Mouse (Mus musculus): ENCODE results near the gene Tex46. TPM values are rescaled to one million over a fixed set of nuclear protein-coding genes. Genes with fewer than 3 reads are reported as not detected.

The Tex46 gene
- not detected in 2 replicates for polyA plus RNA-seq (2016; fragmentation: Nextera tagmentation; extraction: Ambion mirVana)

DNA sequence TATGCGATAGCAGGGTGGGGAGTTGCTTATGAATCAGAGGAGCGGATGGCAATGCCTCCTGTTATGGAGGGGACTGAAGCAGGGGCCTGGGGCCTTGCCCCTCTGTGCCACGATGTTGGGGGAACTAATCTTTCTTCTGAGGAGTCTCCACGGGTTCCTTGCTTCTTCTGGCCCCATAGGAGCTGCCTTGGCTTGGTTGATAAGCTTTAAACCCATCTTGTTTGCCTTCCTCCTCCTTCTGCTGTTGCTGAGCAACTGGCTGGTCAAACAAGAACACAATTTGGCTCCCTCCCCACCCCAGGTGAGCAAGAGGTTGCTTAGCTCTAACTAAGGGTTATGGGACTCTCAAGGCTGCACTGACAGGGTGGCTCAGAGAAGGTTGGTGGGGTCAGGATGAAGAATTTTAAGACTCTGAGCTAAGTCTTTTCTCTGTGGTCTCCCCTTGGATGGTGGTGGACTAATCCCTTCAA is at the start of gene Tex46:
Gene Tex46 (plus strand): TSS at position 51 of the 470 bp plus-strand sequence.
- no peaks in the 10 kb centered on the region for H3K27me3 ChIP-seq
- no peaks in the 10 kb centered on the region for H3K4me1 ChIP-seq
- no peak within 1 kb of the TSS for H3K9ac ChIP-seq (replicated peaks)
- WGBS: 69% methylated on average over 4 of the region's 4 CpGs
- H3K36me3 ChIP-seq: no peaks in the 10 kb centered on the region
- ATAC-seq (ENCODE audit: low FRiP score, low read depth): no peak
- no peaks in the 10 kb centered on the region for H3K9me3 ChIP-seq
- H3K27ac ChIP-seq (replicated peaks): no peak within 1 kb of the TSS
- no peak within 1 kb of the TSS for H3K4me2 ChIP-seq (replicated peaks)
- H3K4me3 ChIP-seq: no peak within 1 kb of the TSS

DNA sequence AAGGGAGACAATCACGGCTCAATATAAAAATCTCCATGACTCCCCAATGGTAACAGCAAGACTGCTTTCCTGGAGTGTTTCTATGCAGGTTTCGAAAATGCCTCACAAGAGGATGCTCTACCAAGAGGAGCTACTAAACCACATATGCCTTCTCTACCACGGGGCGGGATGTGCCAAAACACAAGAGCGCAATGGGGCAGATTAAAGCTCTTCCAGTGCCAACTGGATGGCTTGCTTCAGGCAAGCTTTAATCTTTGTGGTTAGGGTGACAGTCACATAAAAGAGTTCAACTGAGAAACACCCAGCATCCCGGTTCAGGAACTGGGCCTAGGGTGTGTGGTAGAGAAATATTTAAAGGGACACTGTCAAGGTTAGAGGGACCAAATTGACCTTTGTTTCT is 47.5 kb upstream of the Tex46 start:
- ATAC-seq (ENCODE audit: low FRiP score, low read depth): no peak
- Histone ChIP-seq H3K9me3 (no peaks in the 10 kb centered on the region), H3K36me3 (peaks cover 87% of the 10 kb centered on the region), H3K27me3 (no peaks in the 10 kb centered on the region), H3K27ac (replicated peaks) (no peak overlapping the region), H3K4me2 (replicated peaks) (no peak overlapping the region), H3K4me3 (no peak overlapping the region), H3K9ac (replicated peaks) (no peak overlapping the region), H3K4me1 (no peaks in the 10 kb centered on the region)
- WGBS: 87% methylated on average over 6 of the region's 6 CpGs

DNA sequence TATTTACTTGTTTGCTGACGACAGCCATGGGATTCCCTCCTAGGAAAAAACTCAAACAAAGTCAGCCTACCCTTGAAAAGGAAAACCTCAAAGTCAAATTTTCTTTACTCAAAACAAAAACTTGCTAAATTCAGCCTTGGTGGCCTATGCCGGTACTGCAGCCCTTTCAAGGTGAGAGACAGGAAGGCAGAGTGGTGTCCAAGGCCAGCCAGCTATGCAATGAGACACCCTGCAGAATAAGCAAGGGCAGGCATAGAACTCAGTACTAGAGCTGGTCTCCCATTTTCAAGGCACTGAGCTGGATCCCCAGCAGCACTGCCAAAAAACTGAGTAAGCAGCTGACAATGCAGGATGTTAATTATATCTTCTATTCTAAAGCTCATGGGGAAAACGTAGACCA is 41.6 kb upstream of the Tex46 start:
- H3K9ac ChIP-seq (replicated peaks): no peak overlapping the region
- no peaks in the 10 kb centered on the region for H3K27me3 ChIP-seq
- H3K4me3 ChIP-seq: no peak overlapping the region
- H3K4me1 ChIP-seq: no peaks in the 10 kb centered on the region
- H3K27ac ChIP-seq (replicated peaks): no peak overlapping the region
- peaks cover 84% of the 10 kb centered on the region for H3K36me3 ChIP-seq
- 90% methylated on average over 3 of the region's 3 CpGs for WGBS
- H3K9me3 ChIP-seq: no peaks in the 10 kb centered on the region
- no peak overlapping the region for H3K4me2 ChIP-seq (replicated peaks)
- no peak for ATAC-seq (ENCODE audit: low FRiP score, low read depth)

DNA sequence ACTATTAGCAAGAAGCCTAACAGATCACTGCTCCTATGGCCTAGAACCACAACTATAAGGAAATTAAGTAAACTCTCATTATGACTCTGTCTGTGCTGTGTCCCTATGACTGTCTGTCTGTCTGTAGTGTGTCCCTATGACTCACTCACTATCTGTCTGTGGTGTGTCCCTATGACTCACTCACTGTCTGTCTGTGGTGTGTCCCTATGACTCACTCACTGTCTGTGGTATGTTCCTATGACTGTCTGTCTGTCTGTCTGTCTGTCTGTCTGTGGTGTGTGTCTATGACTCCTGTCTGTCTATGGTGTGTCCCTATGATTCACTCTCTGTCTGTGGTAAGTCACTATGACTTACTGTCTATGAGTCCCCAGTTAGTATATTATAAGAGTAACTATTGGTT is 40.2 kb upstream of the Tex46 start:
- no peak overlapping the region for H3K27ac ChIP-seq (replicated peaks)
- no peaks in the 10 kb centered on the region for H3K4me1 ChIP-seq
- no peaks in the 10 kb centered on the region for H3K9me3 ChIP-seq
- H3K27me3 ChIP-seq: no peaks in the 10 kb centered on the region
- H3K9ac ChIP-seq (replicated peaks): no peak overlapping the region
- peaks cover 72% of the 10 kb centered on the region for H3K36me3 ChIP-seq
- no peak overlapping the region for H3K4me2 ChIP-seq (replicated peaks)
- H3K4me3 ChIP-seq: no peak overlapping the region
- no peak for ATAC-seq (ENCODE audit: low FRiP score, low read depth)

DNA sequence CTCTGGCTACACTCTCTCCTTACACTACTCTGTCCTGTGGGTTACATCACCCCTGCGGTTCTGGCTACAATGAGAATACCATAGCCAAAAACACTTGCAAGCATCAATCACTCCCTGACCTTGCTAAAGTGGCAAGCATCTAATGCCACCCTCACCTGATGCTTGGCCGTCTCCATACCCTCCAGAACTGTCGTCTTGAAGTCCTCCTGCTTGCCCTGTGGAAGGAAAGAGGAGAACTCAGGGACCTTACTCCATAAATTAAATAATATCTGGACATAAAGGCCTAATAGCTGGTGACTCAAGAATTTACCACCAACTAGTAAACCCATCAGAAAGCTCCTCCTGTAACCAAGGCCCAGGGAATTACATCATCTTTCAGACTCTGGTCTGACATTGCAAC is 28.4 kb upstream of the Tex46 start:
- Histone ChIP-seq H3K27me3 (no peaks in the 10 kb centered on the region), H3K27ac (replicated peaks) (no peak overlapping the region), H3K4me1 (peaks cover 3% of the 10 kb centered on the region; the same call in 1 of the 2 replicates), H3K4me3 (no peak overlapping the region), H3K4me2 (replicated peaks) (no peak overlapping the region), H3K9me3 (no peaks in the 10 kb centered on the region), H3K9ac (replicated peaks) (no peak overlapping the region), H3K36me3 (0 out of 2 replicates have a peak, but pooled peaks cover 6% of the 10 kb centered on the region)
- 93% methylated on average over 3 of the region's 3 CpGs for WGBS
- ATAC-seq (ENCODE audit: low FRiP score, low read depth): no peak

DNA sequence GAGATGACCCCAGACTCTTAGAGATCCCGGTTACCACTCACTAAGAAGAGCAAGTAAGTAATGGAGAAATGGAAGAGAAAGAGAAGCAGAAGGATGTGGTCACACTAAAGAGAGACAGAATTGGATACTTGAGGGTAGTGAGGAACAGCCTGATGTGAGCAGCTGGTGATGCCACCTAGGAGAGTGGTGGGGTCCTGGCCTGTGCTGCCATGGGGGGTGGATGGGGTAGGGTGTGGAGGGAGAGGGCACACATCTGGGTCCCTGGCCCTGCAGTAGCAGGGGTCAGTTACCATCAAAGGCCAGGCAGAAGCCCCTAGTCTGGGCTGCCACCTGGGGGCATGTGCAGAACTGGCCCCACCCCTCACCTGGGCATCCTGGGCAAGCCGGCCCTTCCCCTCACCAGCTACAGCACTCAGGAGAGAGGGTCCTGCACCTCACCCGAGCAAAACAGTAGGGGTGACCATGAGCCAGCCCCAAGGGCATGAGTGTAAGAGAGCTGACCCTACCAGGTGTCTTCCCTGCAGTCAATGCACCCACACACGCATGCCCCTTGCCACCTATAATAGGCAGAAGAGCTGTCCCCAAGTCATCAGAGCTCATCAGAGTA is 22.9 kb upstream of the Tex46 start:
- WGBS: 93% methylated on average over 4 of the region's 4 CpGs
- no peak overlapping the region for H3K9ac ChIP-seq (replicated peaks)
- H3K36me3 ChIP-seq: peaks cover 17% of the 10 kb centered on the region
- no peak overlapping the region for H3K27ac ChIP-seq (replicated peaks)
- ATAC-seq (ENCODE audit: low FRiP score, low read depth): no peak
- H3K9me3 ChIP-seq: no peaks in the 10 kb centered on the region
- no peak overlapping the region for H3K4me2 ChIP-seq (replicated peaks)
- peaks cover 14% of the 10 kb centered on the region; the same call in 1 of the 2 replicates for H3K4me1 ChIP-seq
- H3K27me3 ChIP-seq: no peaks in the 10 kb centered on the region
- H3K4me3 ChIP-seq: no peak overlapping the region

DNA sequence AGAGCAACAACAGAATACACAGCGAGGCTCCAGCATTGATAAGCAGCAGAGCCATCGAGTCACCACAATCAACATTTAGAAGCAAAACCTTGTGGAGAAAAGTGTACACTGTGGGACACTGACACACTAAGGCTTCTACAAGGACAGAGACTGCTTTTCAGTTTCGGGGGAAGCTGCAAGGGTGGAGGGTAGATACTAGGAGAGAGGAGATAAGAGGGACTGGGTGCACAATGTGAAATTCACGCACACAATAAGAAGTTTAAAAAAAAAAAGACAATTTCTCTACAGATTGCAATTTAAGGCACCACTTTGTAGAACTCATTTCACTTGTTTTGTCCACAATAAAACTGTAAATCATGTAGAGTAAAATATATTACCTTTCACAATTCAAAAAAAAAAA is 22.2 kb upstream of the Tex46 start:
- H3K36me3 ChIP-seq: peaks cover 17% of the 10 kb centered on the region
- H3K4me1 ChIP-seq: peaks cover 12% of the 10 kb centered on the region; the same call in 1 of the 2 replicates
- H3K9me3 ChIP-seq: no peaks in the 10 kb centered on the region
- H3K4me3 ChIP-seq: no peak overlapping the region
- H3K27ac ChIP-seq (replicated peaks): no peak overlapping the region
- H3K27me3 ChIP-seq: no peaks in the 10 kb centered on the region
- 92% methylated on average over 4 of the region's 4 CpGs for WGBS
- no peak for ATAC-seq (ENCODE audit: low FRiP score, low read depth)
- no peak overlapping the region for H3K9ac ChIP-seq (replicated peaks)
- H3K4me2 ChIP-seq (replicated peaks): no peak overlapping the region

DNA sequence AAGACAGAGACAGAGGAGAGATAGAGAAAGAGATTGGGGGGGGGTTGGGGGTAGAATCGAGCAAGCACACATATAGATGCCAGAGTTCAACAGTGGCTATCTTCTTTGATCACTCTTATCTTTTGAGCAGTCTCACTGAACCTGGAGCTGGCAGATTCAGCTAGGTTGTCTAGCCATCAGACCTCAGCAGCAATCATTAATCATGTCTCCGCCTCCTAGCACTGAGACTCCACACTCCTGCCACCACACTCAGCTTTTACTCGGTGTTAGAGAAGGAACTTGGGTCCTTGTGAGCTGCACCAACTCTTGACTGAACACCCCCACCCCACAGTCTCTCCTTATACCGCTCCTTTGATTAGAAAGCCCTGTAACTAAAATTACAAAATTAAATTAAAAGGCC is 18.1 kb upstream of the Tex46 start:
- Histone ChIP-seq H3K4me2 (replicated peaks) (no peak overlapping the region), H3K4me1 (peaks cover 15% of the 10 kb centered on the region), H3K9me3 (no peaks in the 10 kb centered on the region), H3K4me3 (no peak overlapping the region), H3K27ac (replicated peaks) (no peak overlapping the region), H3K27me3 (no peaks in the 10 kb centered on the region), H3K9ac (replicated peaks) (no peak overlapping the region), H3K36me3 (peaks cover 11% of the 10 kb centered on the region)
- ATAC-seq (ENCODE audit: low FRiP score, low read depth): no peak
- 85% methylated on average over 4 of the region's 4 CpGs for WGBS

DNA sequence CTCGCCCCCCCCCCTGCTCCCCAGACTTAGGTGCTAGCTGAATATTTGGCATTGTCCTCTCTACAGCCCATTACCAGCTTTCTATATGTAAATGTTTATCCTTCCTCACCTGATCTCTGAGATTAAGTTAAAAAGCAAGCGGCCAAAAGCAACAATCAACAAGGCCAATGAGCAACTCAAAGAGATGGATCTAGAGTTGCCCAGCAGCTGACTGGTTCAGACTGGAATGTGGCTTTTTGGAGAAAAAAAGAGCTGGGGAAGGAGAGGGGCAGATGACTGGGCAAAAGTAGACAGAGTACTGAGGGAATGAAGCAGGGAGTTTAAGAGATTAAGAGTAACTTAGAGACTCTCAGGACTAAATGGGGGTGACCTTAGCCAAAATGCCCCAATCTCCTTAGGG is 16.2 kb upstream of the Tex46 start:
- H3K27me3 ChIP-seq: no peaks in the 10 kb centered on the region
- H3K9ac ChIP-seq (replicated peaks): no peak overlapping the region
- WGBS: 88% methylated on average over 2 of the region's 2 CpGs
- H3K4me3 ChIP-seq: no peak overlapping the region
- no peak overlapping the region for H3K27ac ChIP-seq (replicated peaks)
- H3K36me3 ChIP-seq: peaks cover 11% of the 10 kb centered on the region
- H3K9me3 ChIP-seq: no peaks in the 10 kb centered on the region
- no peak for ATAC-seq (ENCODE audit: low FRiP score, low read depth)
- peaks cover 9% of the 10 kb centered on the region for H3K4me1 ChIP-seq
- no peak overlapping the region for H3K4me2 ChIP-seq (replicated peaks)

DNA sequence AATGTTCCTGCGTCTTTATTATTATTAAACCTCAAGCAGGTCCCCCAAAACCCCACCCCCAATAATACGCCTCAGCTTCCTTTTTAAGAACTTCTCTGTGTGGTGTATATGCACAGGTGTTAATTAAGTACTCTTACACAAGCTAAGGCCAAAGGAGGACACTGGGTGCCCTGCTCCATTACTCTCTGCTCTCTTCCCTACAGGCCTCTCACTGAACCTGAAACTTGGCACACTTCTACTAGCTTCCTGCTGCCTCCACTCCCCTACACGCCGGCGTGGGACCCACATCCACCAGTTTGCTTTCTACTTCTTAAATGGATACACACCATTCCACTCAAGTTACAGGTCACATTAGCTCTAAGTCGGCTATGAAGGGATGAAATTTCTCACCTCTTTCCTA is 15.0 kb upstream of the Tex46 start:
- Histone ChIP-seq H3K4me1 (peaks cover 8% of the 10 kb centered on the region), H3K4me2 (replicated peaks) (no peak overlapping the region), H3K9ac (replicated peaks) (no peak overlapping the region), H3K27ac (replicated peaks) (no peak overlapping the region), H3K4me3 (no peak overlapping the region), H3K27me3 (no peaks in the 10 kb centered on the region), H3K9me3 (no peaks in the 10 kb centered on the region), H3K36me3 (peaks cover 10% of the 10 kb centered on the region)
- whole genome bisulfite sequencing: 91% methylated on average over 6 of the region's 6 CpGs
- ATAC-seq (ENCODE audit: low FRiP score, low read depth): no peak

DNA sequence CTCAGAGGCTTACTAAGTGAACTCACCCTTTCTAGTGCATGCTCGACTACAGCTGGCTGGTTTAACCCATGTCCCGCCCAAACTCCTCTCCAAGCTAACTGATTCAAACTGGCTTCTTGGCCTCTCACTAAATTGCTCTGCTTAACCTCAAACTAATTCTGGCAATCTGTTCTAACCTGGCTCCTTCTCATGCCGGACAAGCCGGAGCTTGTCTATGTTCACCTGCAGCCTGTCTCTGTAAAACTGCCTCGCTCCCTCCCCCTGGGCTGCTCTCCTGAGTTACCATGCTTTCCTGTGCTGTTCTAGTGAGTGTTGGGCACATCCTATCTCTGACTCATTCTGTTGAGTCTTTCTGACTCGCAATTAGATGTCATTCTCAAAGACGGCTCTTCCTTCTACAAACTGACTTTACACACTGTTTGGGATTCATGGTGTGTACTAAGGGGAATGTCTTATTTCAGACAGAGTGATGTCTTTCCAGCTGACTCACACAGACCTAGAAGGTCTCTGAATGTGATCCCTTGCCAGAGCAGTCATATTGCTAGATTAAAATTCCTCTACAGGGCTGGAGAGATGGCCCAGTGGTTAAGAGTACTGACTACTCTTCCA is 11.9 kb upstream of the Tex46 start:
- 95% methylated on average over 7 of the region's 7 CpGs for WGBS
- peaks cover 18% of the 10 kb centered on the region for H3K4me1 ChIP-seq

DNA sequence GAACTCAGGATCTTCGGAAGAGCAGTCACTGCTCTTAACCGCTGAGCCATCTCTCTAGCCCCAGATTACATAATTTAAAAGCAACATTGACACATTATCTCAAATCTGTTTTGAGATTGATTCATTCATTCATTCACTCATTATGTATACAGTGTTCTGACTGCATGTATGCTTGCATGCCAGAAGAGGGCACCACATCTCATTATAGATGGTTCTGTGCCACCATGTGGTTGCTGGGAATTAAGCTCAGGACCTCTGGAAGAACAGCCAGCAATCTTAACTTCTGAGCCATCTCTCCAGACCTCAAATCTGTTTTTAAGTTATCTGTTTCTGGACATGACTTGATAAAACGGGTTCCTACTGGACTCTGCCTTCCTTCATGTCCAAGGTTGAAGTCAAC is 10.4 kb upstream of the Tex46 start:
- Histone ChIP-seq H3K36me3 (peaks cover 4% of the 10 kb centered on the region; the same call in 1 of the 2 replicates), H3K9me3 (no peaks in the 10 kb centered on the region), H3K27me3 (no peaks in the 10 kb centered on the region), H3K9ac (replicated peaks) (no peak overlapping the region), H3K4me2 (replicated peaks) (peak overlapping the region; percentile 70), H3K4me1 (peaks cover 12% of the 10 kb centered on the region), H3K27ac (replicated peaks) (no peak overlapping the region), H3K4me3 (0 out of 2 replicates have a peak overlapping the region, but pooled peaks have one; percentile 99)
- WGBS: 99% methylated on average over 3 of the region's 3 CpGs
- no peak for ATAC-seq (ENCODE audit: low FRiP score, low read depth)

More for the DNA sequence above, 11.9 kb upstream of the Tex46 start:
- Histone ChIP-seq H3K27me3 (no peaks in the 10 kb centered on the region), H3K27ac (replicated peaks) (no peak overlapping the region), H3K9ac (replicated peaks) (no peak overlapping the region), H3K4me3 (no peak overlapping the region), H3K4me2 (replicated peaks) (no peak overlapping the region), H3K36me3 (peaks cover 4% of the 10 kb centered on the region), H3K9me3 (no peaks in the 10 kb centered on the region)
- no peak for ATAC-seq (ENCODE audit: low FRiP score, low read depth)
